Mouse (Mus musculus): ENCODE measurements around the gene Mapk14. TPM values are rescaled to one million over a fixed set of nuclear protein-coding genes. Genes with fewer than 3 reads are reported as not detected.

Gene Mapk14
- polyA plus RNA-seq, 1 experiment from 2014 or later: 52.4 TPM

- WGBS: 36% methylated on average over 4 of the region's 4 CpGs
- peaks cover 13% of the 10 kb centered on the region; the same call in 1 of the 2 replicates for H3K27me3 ChIP-seq
- no peaks in the 10 kb centered on the region for H3K9me3 ChIP-seq
- H3K36me3 ChIP-seq: no peaks in the 10 kb centered on the region
- no peak overlapping the region for H3K4me2 ChIP-seq (replicated peaks)
- H3K27ac ChIP-seq: no peak overlapping the region
- ATAC-seq (ENCODE audit: insufficient number of reproducible peaks, insufficient read depth, low FRiP score, low TSS enrichment): no peak
- no peak overlapping the region for H3K4me3 ChIP-seq
- no peak overlapping the region for H3K9ac ChIP-seq
- peaks cover 12% of the 10 kb centered on the region for H3K4me1 ChIP-seq
These were observed 3.8 kb upstream of the Mapk14 start for GRCm38 (mm10) chr17:28687354-28687753.

GRCm38 (mm10) chr17:28689586-28690283 is 1.4 kb upstream of the Mapk14 start, which contains the start of gene Slc26a8:
TSS of gene Slc26a8 (minus strand) at chr17:28690233.
- H3K36me3 ChIP-seq: no peaks in the 10 kb centered on the region
- peak within 1 kb of the TSS; percentile 52 for H3K27ac ChIP-seq
- peak within 1 kb of the TSS; percentile 78 for H3K4me2 ChIP-seq (replicated peaks)
- peak within 1 kb of the TSS; percentile 86 for H3K4me3 ChIP-seq
- H3K4me1 ChIP-seq: peaks cover 26% of the 10 kb centered on the region
- H3K9me3 ChIP-seq: no peaks in the 10 kb centered on the region
- peak within 1 kb of the TSS; percentile 60 for H3K9ac ChIP-seq
- ATAC-seq (ENCODE audit: insufficient number of reproducible peaks, insufficient read depth, low FRiP score, low TSS enrichment): no peak
- H3K27me3 ChIP-seq: peaks cover 13% of the 10 kb centered on the region; the same call in 1 of the 2 replicates
- WGBS: 8% methylated on average over 40 of the region's 40 CpGs

- under 1% methylated on average over 49 of the region's 53 CpGs for WGBS
- Histone ChIP-seq H3K36me3 (no peaks in the 10 kb centered on the region), H3K27ac (peak overlapping the region; percentile 97), H3K9ac (peak overlapping the region; percentile 97), H3K27me3 (peaks cover 13% of the 10 kb centered on the region; the same call in 1 of the 2 replicates), H3K4me1 (peaks cover 37% of the 10 kb centered on the region), H3K4me3 (peak overlapping the region; percentile 86), H3K9me3 (no peaks in the 10 kb centered on the region), H3K4me2 (replicated peaks) (peak overlapping the region; percentile 68)
- peak; percentile 36 for ATAC-seq (ENCODE audit: insufficient number of reproducible peaks, insufficient read depth, low FRiP score, low TSS enrichment)
These were observed 685 bp downstream of the Mapk14 start for GRCm38 (mm10) chr17:28691687-28692340.

- Histone ChIP-seq H3K27me3 (peaks cover 13% of the 10 kb centered on the region; the same call in 1 of the 2 replicates), H3K4me2 (replicated peaks) (peak overlapping the region; percentile 68), H3K9ac (peak overlapping the region; percentile 97), H3K9me3 (no peaks in the 10 kb centered on the region), H3K4me1 (peaks cover 42% of the 10 kb centered on the region), H3K27ac (peak overlapping the region; percentile 97; the same call in 1 of the 2 replicates), H3K36me3 (no peaks in the 10 kb centered on the region), H3K4me3 (peak overlapping the region; percentile 86)
- no peak for ATAC-seq (ENCODE audit: insufficient number of reproducible peaks, insufficient read depth, low FRiP score, low TSS enrichment)
- under 1% methylated on average over 18 of the region's 18 CpGs for WGBS
These were observed 1.2 kb downstream of the Mapk14 start for GRCm38 (mm10) chr17:28692341-28692710.

- ATAC-seq (ENCODE audit: insufficient number of reproducible peaks, insufficient read depth, low FRiP score, low TSS enrichment): no peak
- H3K9me3 ChIP-seq: no peaks in the 10 kb centered on the region
- H3K9ac ChIP-seq: peak overlapping the region; percentile 97
These were observed 2.0 kb downstream of the Mapk14 start for GRCm38 (mm10) chr17:28693086-28693485.

GRCm38 (mm10) chr17:28694078-28694477 is 2.9 kb downstream of the Mapk14 start:
- no peak overlapping the region; the same call in 1 of the 2 replicates for H3K4me2 ChIP-seq (replicated peaks)
- H3K27ac ChIP-seq: no peak overlapping the region
- WGBS: 59% methylated on average over 2 of the region's 2 CpGs
- H3K27me3 ChIP-seq: peaks cover 6% of the 10 kb centered on the region; the same call in 1 of the 2 replicates
- no peak for ATAC-seq (ENCODE audit: insufficient number of reproducible peaks, insufficient read depth, low FRiP score, low TSS enrichment)
- no peaks in the 10 kb centered on the region for H3K36me3 ChIP-seq
- H3K9ac ChIP-seq: no peak overlapping the region
- peaks cover 57% of the 10 kb centered on the region for H3K4me1 ChIP-seq
- no peaks in the 10 kb centered on the region for H3K9me3 ChIP-seq
- no peak overlapping the region for H3K4me3 ChIP-seq

More at GRCm38 (mm10) chr17:28693086-28693485, 2.0 kb downstream of the Mapk14 start:
- 30% methylated on average over 3 of the region's 3 CpGs for WGBS
- Histone ChIP-seq H3K4me1 (peaks cover 50% of the 10 kb centered on the region), H3K4me3 (peak overlapping the region; percentile 86), H3K27me3 (peaks cover 13% of the 10 kb centered on the region; the same call in 1 of the 2 replicates), H3K27ac (0 out of 2 replicates have a peak overlapping the region, but pooled peaks have one; percentile 36), H3K4me2 (replicated peaks) (peak overlapping the region; percentile 68), H3K36me3 (no peaks in the 10 kb centered on the region)

- Histone ChIP-seq H3K4me1 (peaks cover 51% of the 10 kb centered on the region), H3K9me3 (no peaks in the 10 kb centered on the region), H3K4me2 (replicated peaks) (no peak overlapping the region), H3K27ac (no peak overlapping the region), H3K36me3 (no peaks in the 10 kb centered on the region), H3K4me3 (no peak overlapping the region), H3K27me3 (no peaks in the 10 kb centered on the region), H3K9ac (no peak overlapping the region)
- WGBS: 81% methylated on average over 4 of the region's 4 CpGs
- no peak for ATAC-seq (ENCODE audit: insufficient number of reproducible peaks, insufficient read depth, low FRiP score, low TSS enrichment)
These were observed 3.7 kb downstream of the Mapk14 start for GRCm38 (mm10) chr17:28694832-28695231.

- H3K36me3 ChIP-seq: no peaks in the 10 kb centered on the region
- peaks cover 46% of the 10 kb centered on the region for H3K4me1 ChIP-seq
- no peak overlapping the region for H3K4me2 ChIP-seq (replicated peaks)
- WGBS: 57% methylated on average over 2 of the region's 2 CpGs
- no peak overlapping the region for H3K4me3 ChIP-seq
- no peaks in the 10 kb centered on the region for H3K9me3 ChIP-seq
- no peaks in the 10 kb centered on the region for H3K27me3 ChIP-seq
- no peak for ATAC-seq (ENCODE audit: insufficient number of reproducible peaks, insufficient read depth, low FRiP score, low TSS enrichment)
- 0 out of 2 replicates have a peak overlapping the region, but pooled peaks have one; percentile 36 for H3K27ac ChIP-seq
- H3K9ac ChIP-seq: no peak overlapping the region
These were observed 5.5 kb downstream of the Mapk14 start for GRCm38 (mm10) chr17:28696641-28697040.

GRCm38 (mm10) chr17:28697290-28698195 is 6.4 kb downstream of the Mapk14 start:
- Histone ChIP-seq H3K4me2 (replicated peaks) (no peak overlapping the region), H3K27me3 (no peaks in the 10 kb centered on the region), H3K9me3 (no peaks in the 10 kb centered on the region), H3K4me3 (no peak overlapping the region), H3K36me3 (no peaks in the 10 kb centered on the region), H3K27ac (peak overlapping the region; percentile 54), H3K9ac (0 out of 2 replicates have a peak overlapping the region, but pooled peaks have one; percentile 6), H3K4me1 (peaks cover 46% of the 10 kb centered on the region)
- WGBS: 73% methylated on average over 13 of the region's 13 CpGs
- no peak for ATAC-seq (ENCODE audit: insufficient number of reproducible peaks, insufficient read depth, low FRiP score, low TSS enrichment)

- H3K9ac ChIP-seq: no peak overlapping the region
- no peak overlapping the region for H3K4me3 ChIP-seq
- H3K4me2 ChIP-seq (replicated peaks): no peak overlapping the region
- no peaks in the 10 kb centered on the region for H3K36me3 ChIP-seq
- H3K27me3 ChIP-seq: no peaks in the 10 kb centered on the region
- no peaks in the 10 kb centered on the region for H3K9me3 ChIP-seq
- ATAC-seq (ENCODE audit: insufficient number of reproducible peaks, insufficient read depth, low FRiP score, low TSS enrichment): no peak
- WGBS: 35% methylated on average over 4 of the region's 4 CpGs
- H3K4me1 ChIP-seq: peaks cover 40% of the 10 kb centered on the region
- no peak overlapping the region for H3K27ac ChIP-seq
These were observed 7.1 kb downstream of the Mapk14 start for GRCm38 (mm10) chr17:28698245-28698644.

GRCm38 (mm10) chr17:28698672-28699071 is 7.5 kb downstream of the Mapk14 start:
- no peaks in the 10 kb centered on the region for H3K36me3 ChIP-seq
- ATAC-seq (ENCODE audit: insufficient number of reproducible peaks, insufficient read depth, low FRiP score, low TSS enrichment): no peak
- H3K4me3 ChIP-seq: no peak overlapping the region
- H3K27ac ChIP-seq: no peak overlapping the region
- H3K4me1 ChIP-seq: peaks cover 36% of the 10 kb centered on the region
- no peaks in the 10 kb centered on the region for H3K9me3 ChIP-seq
- 76% methylated on average over 2 of the region's 2 CpGs for WGBS
- no peak overlapping the region for H3K9ac ChIP-seq
- H3K27me3 ChIP-seq: no peaks in the 10 kb centered on the region
- H3K4me2 ChIP-seq (replicated peaks): no peak overlapping the region
